Mouse (Mus musculus): Measurements from ENCODE around the gene Ppcdc. TPM values are rescaled to one million over a fixed set of nuclear protein-coding genes. Genes with fewer than 3 reads are reported as not detected.

The Ppcdc gene
- polyA plus RNA-seq, 1 experiment, result 16.2 TPM

- H3K4me2 ChIP-seq (ENCODE audit: low read depth), result no peak overlapping the region
- H3K36me3 ChIP-seq (ENCODE audit: control insufficient read depth, insufficient read depth), result no peaks in the 10 kb centered on the region
- no peak overlapping the region for H3K4me3 ChIP-seq
- no peak overlapping the region for H3ac ChIP-seq (ENCODE audit: control insufficient read depth, insufficient read length)
- no peaks in the 10 kb centered on the region for H3K27me3 ChIP-seq (ENCODE audit: control insufficient read depth, insufficient read depth, insufficient read length)
- TF ChIP-seq MYOG (IDR thresholded peaks at IDR 0.05; ENCODE audit: control insufficient read depth in 1 of 3, insufficient read depth in 1 of 3, insufficient read length in 2 of 3, low read depth in 2 of 3) (no peak), MYOD1 (IDR thresholded peaks at IDR 0.05; ENCODE audit: control insufficient read depth in 1 of 3, insufficient read length in 2 of 3, low read depth in 2 of 3) (no peak), POLR2AphosphoS2 (IDR thresholded peaks at IDR 0.05; ENCODE audit: insufficient read length, low read depth) (no peak), USF1 (IDR thresholded peaks at IDR 0.05; ENCODE audit: low read depth) (no peak), CEBPB (IDR thresholded peaks at IDR 0.05; ENCODE audit: insufficient read depth, poor library complexity, severe bottlenecking) (no peak), MAX (IDR thresholded peaks at IDR 0.05; ENCODE audit: low read depth) (no peak), REST (IDR thresholded peaks at IDR 0.05; ENCODE audit: insufficient read depth, insufficient read length) (no peak), TCF3 (IDR thresholded peaks at IDR 0.05; ENCODE audit: insufficient read length, low read depth) (no peak), SRF (IDR thresholded peaks at IDR 0.05; ENCODE audit: control insufficient read depth, insufficient read length, low read depth) (no peak), TCF12 (IDR thresholded peaks at IDR 0.05; ENCODE audit: insufficient read depth, poor library complexity, severe bottlenecking) (no peak), E2F4 (IDR thresholded peaks at IDR 0.05; ENCODE audit: insufficient read depth) (no peak), POLR2A (IDR thresholded peaks at IDR 0.05; ENCODE audit: insufficient read length, low read depth) (no peak)
- no peaks in the 10 kb centered on the region for H3K79me2 ChIP-seq (ENCODE audit: control insufficient read depth, insufficient read depth)
Observed at GRCm38 (mm10) chr9:57404036-57404435, 35.9 kb downstream of the Ppcdc start.

- Histone ChIP-seq H3K27me3 (ENCODE audit: control insufficient read depth, insufficient read depth, insufficient read length) (no peaks in the 10 kb centered on the region), H3K36me3 (ENCODE audit: control insufficient read depth, insufficient read depth) (no peaks in the 10 kb centered on the region), H3K79me2 (ENCODE audit: control insufficient read depth, insufficient read depth) (no peaks in the 10 kb centered on the region), H3K4me3 (no peak overlapping the region), H3K4me2 (ENCODE audit: low read depth) (no peak overlapping the region), H3ac (ENCODE audit: control insufficient read depth, insufficient read length) (no peak overlapping the region)
- TF ChIP-seq E2F4 (IDR thresholded peaks at IDR 0.05; ENCODE audit: insufficient read depth) (no peak), MYOD1 (IDR thresholded peaks at IDR 0.05; ENCODE audit: control insufficient read depth in 1 of 3, insufficient read length in 2 of 3, low read depth in 2 of 3) (peak; percentile 80 to 99 (median 99)), MYOG (IDR thresholded peaks at IDR 0.05; ENCODE audit: control insufficient read depth in 1 of 3, insufficient read depth in 1 of 3, insufficient read length in 2 of 3, low read depth in 2 of 3) (peak; percentile 94 to 99 (median 96)), SRF (IDR thresholded peaks at IDR 0.05; ENCODE audit: control insufficient read depth, insufficient read length, low read depth) (no peak), TCF3 (IDR thresholded peaks at IDR 0.05; ENCODE audit: insufficient read length, low read depth) (peak; percentile 89), TCF12 (IDR thresholded peaks at IDR 0.05; ENCODE audit: insufficient read depth, poor library complexity, severe bottlenecking) (peak; percentile 92)
Observed at GRCm38 (mm10) chr9:57402318-57403251, 37.3 kb downstream of the Ppcdc start.

GRCm38 (mm10) chr9:57398773-57399172, 41.2 kb downstream of the Ppcdc start:
- no peak overlapping the region for H3ac ChIP-seq (ENCODE audit: control insufficient read depth, insufficient read length)
- H3K36me3 ChIP-seq (ENCODE audit: control insufficient read depth, insufficient read depth), result no peaks in the 10 kb centered on the region
- no peak overlapping the region for H3K4me2 ChIP-seq (ENCODE audit: low read depth)
- H3K4me3 ChIP-seq, result no peak overlapping the region
- TF ChIP-seq REST (IDR thresholded peaks at IDR 0.05; ENCODE audit: insufficient read depth, insufficient read length) (no peak), TCF3 (IDR thresholded peaks at IDR 0.05; ENCODE audit: insufficient read length, low read depth) (no peak), MAX (IDR thresholded peaks at IDR 0.05; ENCODE audit: low read depth) (no peak), SRF (IDR thresholded peaks at IDR 0.05; ENCODE audit: control insufficient read depth, insufficient read length, low read depth) (no peak), TCF12 (IDR thresholded peaks at IDR 0.05; ENCODE audit: insufficient read depth, poor library complexity, severe bottlenecking) (no peak), CEBPB (IDR thresholded peaks at IDR 0.05; ENCODE audit: insufficient read depth, poor library complexity, severe bottlenecking) (no peak), E2F4 (IDR thresholded peaks at IDR 0.05; ENCODE audit: insufficient read depth) (no peak), USF1 (IDR thresholded peaks at IDR 0.05; ENCODE audit: low read depth) (no peak), POLR2AphosphoS2 (IDR thresholded peaks at IDR 0.05; ENCODE audit: insufficient read length, low read depth) (no peak), MYOD1 (IDR thresholded peaks at IDR 0.05; ENCODE audit: control insufficient read depth in 1 of 3, insufficient read length in 2 of 3, low read depth in 2 of 3) (no peak), POLR2A (IDR thresholded peaks at IDR 0.05; ENCODE audit: insufficient read length, low read depth) (no peak)
- H3K27me3 ChIP-seq (ENCODE audit: control insufficient read depth, insufficient read depth, insufficient read length), result no peaks in the 10 kb centered on the region
- no peaks in the 10 kb centered on the region for H3K79me2 ChIP-seq (ENCODE audit: control insufficient read depth, insufficient read depth)

- no peaks in the 10 kb centered on the region for H3K27me3 ChIP-seq (ENCODE audit: control insufficient read depth, insufficient read depth, insufficient read length)
- H3K4me2 ChIP-seq (ENCODE audit: low read depth), result no peak overlapping the region
- TF ChIP-seq POLR2AphosphoS2 (IDR thresholded peaks at IDR 0.05; ENCODE audit: insufficient read length, low read depth) (no peak), USF1 (IDR thresholded peaks at IDR 0.05; ENCODE audit: low read depth) (no peak), TCF12 (IDR thresholded peaks at IDR 0.05; ENCODE audit: insufficient read depth, poor library complexity, severe bottlenecking) (no peak), MYOG (IDR thresholded peaks at IDR 0.05; ENCODE audit: control insufficient read depth in 1 of 3, insufficient read depth in 1 of 3, insufficient read length in 2 of 3, low read depth in 2 of 3) (no peak), MAX (IDR thresholded peaks at IDR 0.05; ENCODE audit: low read depth) (no peak), CEBPB (IDR thresholded peaks at IDR 0.05; ENCODE audit: insufficient read depth, poor library complexity, severe bottlenecking) (no peak), REST (IDR thresholded peaks at IDR 0.05; ENCODE audit: insufficient read depth, insufficient read length) (no peak), E2F4 (IDR thresholded peaks at IDR 0.05; ENCODE audit: insufficient read depth) (no peak), POLR2A (IDR thresholded peaks at IDR 0.05; ENCODE audit: insufficient read length, low read depth) (no peak)
- no peak overlapping the region for H3K4me3 ChIP-seq
- no peaks in the 10 kb centered on the region for H3K79me2 ChIP-seq (ENCODE audit: control insufficient read depth, insufficient read depth)
- no peaks in the 10 kb centered on the region for H3K36me3 ChIP-seq (ENCODE audit: control insufficient read depth, insufficient read depth)
- no peak overlapping the region for H3ac ChIP-seq (ENCODE audit: control insufficient read depth, insufficient read length)
Observed at GRCm38 (mm10) chr9:57392892-57393291, 47.0 kb downstream of the Ppcdc start.

Measured in myocyte (in vitro differentiated cells).